Mouse (Mus musculus) lung, adult 2 months (tissue): ENCODE results near the gene Trim10.

ENCODE experiments used
- CTCF ChIP-seq: fragments of 200-500 bp; IDR thresholded peaks from 2 replicates; pipeline ENCODE4 v1.5.1; 2011; ENCODE audit warnings: mild to moderate bottlenecking, low read length, control low read depth; ENCODE audit not compliant: insufficient read depth
- POLR2A ChIP-seq: fragments of 200-500 bp; IDR thresholded peaks from 2 replicates; pipeline ENCODE4 v1.6.1; 2011; ENCODE audit warnings: low read depth, mild to moderate bottlenecking, control low read depth, low read length, borderline replicate concordance; ENCODE audit errors: extremely low read depth

DNA sequence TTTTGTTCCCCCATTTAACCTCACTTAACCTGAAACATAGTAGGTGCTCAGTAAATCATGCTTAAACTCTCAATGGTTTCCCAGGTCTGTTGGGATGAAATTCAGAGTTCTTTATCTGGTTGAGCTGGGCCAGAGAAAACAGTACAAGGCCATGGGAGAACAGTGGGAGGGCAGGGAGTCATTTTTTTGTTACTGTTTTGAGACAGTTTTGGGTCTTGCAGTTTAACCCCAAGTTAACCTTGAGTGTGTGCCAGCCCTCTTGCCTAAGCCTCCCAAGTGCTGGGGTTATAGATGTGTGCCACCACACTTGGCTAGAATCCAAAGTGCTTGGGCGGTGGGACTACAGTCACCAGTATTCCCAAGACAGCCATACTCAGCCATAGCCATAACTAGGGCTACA is 24.6 kb upstream of the Trim10 start:
- TF ChIP-seq CTCF (no peak), POLR2A (no peak)
